Mouse (Mus musculus) hindbrain, embryonic 12.5 days (tissue): ENCODE data around the gene Hif1an. TPM values are rescaled to one million over a fixed set of nuclear protein-coding genes. Genes with fewer than 3 reads are reported as not detected.

Experiments used
- ATAC-seq: fragments of 200-750 bp; cut with Nextera tagmentation; 2 replicates; pipeline ENCODE4 v1.8.0; 2017; ENCODE audit warnings: moderate TSS enrichment; ENCODE audit not compliant: low FRiP score
- H3K27ac ChIP-seq: fragments of 300-500 bp; sonication (generic); 2 replicates; pipeline ENCODE4 v1.5.1; 2016; ENCODE audit warnings: mild to moderate bottlenecking
- H3K27me3 ChIP-seq: fragments of 300-500 bp; sonication (generic); 2 replicates; pipeline ENCODE4 v1.6.1; 2016; ENCODE audit warnings: mild to moderate bottlenecking
- H3K36me3 ChIP-seq: fragments of 300-500 bp; sonication (generic); 2 replicates; pipeline ENCODE4 v1.6.1; 2016; ENCODE audit warnings: mild to moderate bottlenecking
- H3K4me1 ChIP-seq: fragments of 300-500 bp; sonication (generic); 2 replicates; pipeline ENCODE4 v1.6.1; 2016
- H3K4me2 ChIP-seq: fragments of 300-500 bp; sonication (generic); replicated peaks from 2 replicates; pipeline ENCODE4 v1.6.1; 2016; ENCODE audit warnings: mild to moderate bottlenecking
- H3K4me3 ChIP-seq: fragments of 300-500 bp; sonication (generic); 2 replicates; pipeline ENCODE4 v1.5.1; 2016; ENCODE audit warnings: mild to moderate bottlenecking
- H3K9ac ChIP-seq: fragments of 300-500 bp; sonication (generic); 2 replicates; pipeline ENCODE4 v1.6.1; 2016; ENCODE audit warnings: mild to moderate bottlenecking, moderate library complexity
- H3K9me3 ChIP-seq: fragments of 300-500 bp; sonication (generic); replicated peaks from 2 replicates; pipeline ENCODE4 v1.6.1; 2016; ENCODE audit warnings: mild to moderate bottlenecking
- WGBS: fragments of 180-500 bp; shearing (Covaris S2); methylation state at CpG from one replicate; pipeline ENCODE4 v1.1.7; 2016; 5-methylcytosine and 5-hydroxymethylcytosine counted together
- polyA plus RNA-seq: library from polyadenylated mRNA; unstranded; fragments of >200 nt; fragmentation: Nextera tagmentation; extraction: Ambion mirVana; gene quantifications from 2 replicates; pipeline ENCODE4 v1.2.1, GENCODE M21; 2016

The Hif1an gene
- polyA plus RNA-seq, 1 experiment from 2014 or later = 42.0 TPM

DNA sequence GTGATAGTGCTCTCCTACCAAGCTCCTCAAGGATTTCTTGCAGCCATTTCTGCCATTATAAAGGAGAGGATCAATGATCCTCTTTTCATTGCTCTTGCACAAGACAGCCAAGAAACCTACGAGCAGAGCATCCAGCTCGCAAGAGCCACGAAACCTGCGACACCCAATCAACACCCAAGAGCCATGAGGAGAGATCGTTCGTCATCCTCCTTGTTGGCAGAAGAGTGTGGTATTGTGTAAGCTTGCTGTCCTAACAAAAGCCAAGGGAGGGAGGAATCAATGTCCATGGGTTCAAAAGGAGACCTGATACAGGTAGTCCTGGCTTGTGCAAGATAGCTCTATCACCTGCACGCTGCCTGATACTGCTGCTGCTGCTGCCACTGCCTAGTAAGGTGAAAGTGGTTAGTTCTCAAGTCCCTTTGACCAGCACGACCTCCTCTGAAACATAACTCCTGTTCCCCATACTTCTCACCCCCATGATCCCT lies 19.9 kb upstream of the Hif1an start:
- Histone ChIP-seq H3K9me3 (peaks cover 15% of the 10 kb centered on the region), H3K27ac (no peak overlapping the region), H3K9ac (no peak overlapping the region), H3K4me1 (peaks cover 7% of the 10 kb centered on the region), H3K4me3 (no peak overlapping the region), H3K36me3 (peaks cover 1% of the 10 kb centered on the region; the same call in 1 of the 2 replicates), H3K4me2 (no peak overlapping the region), H3K27me3 (peaks cover 30% of the 10 kb centered on the region)
- WGBS = 87% methylated on average over 8 of the region's 8 CpGs
- ATAC-seq = no peak

DNA sequence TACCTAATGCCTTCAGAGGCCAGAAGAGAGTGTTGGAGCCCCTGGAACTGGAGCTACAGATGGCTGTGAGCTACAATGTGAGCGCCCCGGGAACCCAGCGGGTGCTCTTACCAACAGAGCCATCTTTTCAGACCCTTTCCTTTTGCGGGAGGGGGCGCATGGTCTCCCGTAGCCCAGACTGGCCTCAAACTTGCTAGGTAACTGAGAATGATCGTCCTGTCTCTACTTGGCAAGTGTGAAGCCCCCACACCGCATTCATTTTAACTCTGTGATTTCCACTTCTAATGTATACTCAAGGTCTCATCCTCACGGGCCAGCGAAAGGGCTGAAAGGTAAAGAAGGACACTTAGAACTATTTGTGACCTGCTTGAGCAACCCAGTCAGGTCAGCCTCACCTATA lies 18.3 kb upstream of the Hif1an start:
- Histone ChIP-seq H3K9ac (no peak overlapping the region), H3K4me3 (no peak overlapping the region), H3K4me1 (peaks cover 7% of the 10 kb centered on the region), H3K27ac (no peak overlapping the region), H3K27me3 (peaks cover 30% of the 10 kb centered on the region), H3K4me2 (peak overlapping the region; percentile 91; the same call in 1 of the 2 replicates), H3K9me3 (peaks cover 15% of the 10 kb centered on the region), H3K36me3 (peaks cover 16% of the 10 kb centered on the region)
- no peak for ATAC-seq
- WGBS = 53% methylated on average over 10 of the region's 10 CpGs

DNA sequence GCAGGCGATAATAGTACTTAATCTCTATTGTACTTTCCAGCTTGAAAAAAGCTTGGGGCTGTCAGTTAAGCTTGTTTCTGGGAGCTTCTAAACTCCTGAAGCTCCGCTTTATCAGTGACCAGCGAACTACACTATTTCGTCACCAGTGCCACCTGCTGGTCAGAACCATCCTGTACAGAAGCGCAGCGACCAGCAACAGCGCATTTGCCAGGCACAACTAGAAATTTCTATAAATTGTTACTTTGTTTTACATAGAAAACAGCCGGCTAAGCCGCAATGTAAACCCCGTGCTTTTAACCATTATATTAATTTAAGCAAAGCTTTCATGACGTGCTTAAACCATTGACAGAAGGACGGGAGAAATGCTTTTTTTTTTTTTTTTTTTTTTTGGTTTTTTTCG lies 17.9 kb upstream of the Hif1an start:
- H3K4me3 ChIP-seq = no peak overlapping the region
- no peak for ATAC-seq
- H3K9ac ChIP-seq = no peak overlapping the region
- H3K4me1 ChIP-seq = peaks cover 7% of the 10 kb centered on the region
- peak overlapping the region; percentile 91 for H3K4me2 ChIP-seq
- peaks cover 30% of the 10 kb centered on the region for H3K27me3 ChIP-seq
- no peak overlapping the region for H3K27ac ChIP-seq
- WGBS = 2% methylated on average over 13 of the region's 13 CpGs
- peaks cover 15% of the 10 kb centered on the region for H3K9me3 ChIP-seq
- H3K36me3 ChIP-seq = peaks cover 20% of the 10 kb centered on the region

DNA sequence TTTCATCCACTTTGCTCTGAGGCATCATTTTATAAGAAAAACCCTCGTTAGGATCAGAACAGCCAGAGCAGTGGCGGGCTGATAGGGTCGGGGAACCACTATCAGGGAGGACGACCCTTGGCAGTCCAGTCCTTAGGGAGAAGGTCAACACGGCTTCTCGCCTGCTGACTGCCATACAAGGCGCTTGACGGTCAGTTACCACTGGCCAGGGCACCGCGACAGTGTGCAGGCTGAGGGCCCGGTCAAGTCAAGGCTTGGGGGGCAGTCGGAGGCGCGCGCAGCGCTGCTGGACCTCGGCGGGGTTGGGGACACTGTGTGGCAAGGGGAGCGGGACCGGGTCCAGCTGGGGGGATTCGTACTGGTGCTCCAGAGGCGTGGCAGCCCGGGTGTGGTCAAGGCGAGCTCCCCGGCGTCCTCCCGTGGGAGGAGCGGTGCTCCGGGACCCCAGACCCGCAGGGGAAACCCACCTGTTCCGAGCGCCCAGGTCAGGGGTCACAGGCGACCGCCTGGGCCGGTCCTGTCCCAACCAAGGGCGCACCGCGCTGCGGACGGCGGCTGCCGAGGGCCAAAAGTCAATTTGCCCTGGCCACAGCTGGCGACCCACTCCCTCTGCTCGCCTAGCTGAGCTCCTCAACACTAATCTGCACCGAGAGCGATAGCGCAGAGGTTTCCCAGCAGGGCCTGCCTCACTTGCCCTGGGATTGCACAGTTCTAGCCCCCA lies 17.2 kb upstream of the Hif1an start, which contains the start of gene Sec31b:
Sec31b (minus strand) TSS at position 544 of the 721 bp plus-strand sequence.
- 2% methylated on average over 47 of the region's 47 CpGs for WGBS
- H3K4me1 ChIP-seq = peaks cover 7% of the 10 kb centered on the region
- H3K4me3 ChIP-seq = peak within 1 kb of the TSS; percentile 48
- peak; percentile 58 for ATAC-seq
- peaks cover 11% of the 10 kb centered on the region for H3K9me3 ChIP-seq
- H3K4me2 ChIP-seq = peak within 1 kb of the TSS; percentile 91
- peak within 1 kb of the TSS; percentile 49 for H3K9ac ChIP-seq
- no peak within 1 kb of the TSS for H3K27ac ChIP-seq
- peaks cover 27% of the 10 kb centered on the region for H3K36me3 ChIP-seq
- H3K27me3 ChIP-seq = peaks cover 30% of the 10 kb centered on the region

DNA sequence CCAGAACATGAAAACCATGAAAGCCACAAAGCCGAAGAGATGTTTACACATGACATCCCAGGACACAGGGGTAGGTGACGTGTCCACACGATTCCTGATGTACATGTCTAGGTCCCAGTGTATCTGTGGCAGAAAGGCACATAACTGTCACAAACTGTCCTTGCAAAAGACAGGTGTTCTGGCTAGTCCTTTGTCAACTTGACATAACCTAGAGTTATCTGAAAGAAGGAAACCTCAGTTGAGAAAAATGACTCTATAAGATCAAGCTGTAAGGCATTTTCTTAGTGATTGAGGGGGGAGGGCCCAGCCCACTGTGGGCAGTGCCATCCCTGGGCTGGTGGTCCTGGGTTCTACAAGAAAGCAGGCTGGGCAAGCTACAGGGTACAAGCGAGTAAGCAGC lies 9.9 kb upstream of the Hif1an start, which contains the start of gene Gm20538:
Gm20538 (minus strand) TSS at position 101 of the 400 bp plus-strand sequence.
- Histone ChIP-seq H3K27ac (no peak within 1 kb of the TSS), H3K4me1 (peaks cover 14% of the 10 kb centered on the region), H3K9ac (no peak within 1 kb of the TSS), H3K4me3 (no peak within 1 kb of the TSS), H3K36me3 (peaks cover 51% of the 10 kb centered on the region), H3K9me3 (no peaks in the 10 kb centered on the region), H3K4me2 (0 out of 2 replicates have a peak within 1 kb of the TSS, but pooled peaks have one; percentile 69), H3K27me3 (no peaks in the 10 kb centered on the region)
- ATAC-seq = no peak
- WGBS = 94% methylated on average over 4 of the region's 4 CpGs

DNA sequence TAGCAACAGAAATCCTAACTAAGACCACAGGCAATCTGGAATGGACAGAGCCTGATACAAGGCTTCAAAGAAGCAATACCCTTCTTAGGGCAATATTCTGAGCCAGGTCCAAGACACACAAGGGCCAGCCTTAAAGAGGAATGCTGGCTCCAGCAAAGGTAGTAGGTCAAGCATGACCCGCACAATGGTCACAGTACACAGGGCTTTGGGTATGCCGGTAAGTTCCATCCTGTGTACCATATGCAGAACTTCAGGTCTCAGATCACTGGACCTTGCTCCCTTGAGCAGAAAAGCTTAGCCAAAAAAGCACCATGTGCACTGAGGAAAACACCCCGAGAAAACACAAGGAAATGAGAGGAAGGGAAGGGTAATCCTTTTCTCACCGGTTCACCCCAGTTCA lies 9.4 kb upstream of the Hif1an start:
- 91% methylated on average over 4 of the region's 4 CpGs for WGBS
- no peak for ATAC-seq
- no peaks in the 10 kb centered on the region for H3K9me3 ChIP-seq
- H3K4me3 ChIP-seq = no peak overlapping the region
- H3K4me2 ChIP-seq = no peak overlapping the region
- no peak overlapping the region for H3K27ac ChIP-seq
- H3K9ac ChIP-seq = no peak overlapping the region
- 0 out of 2 replicates have a peak, but pooled peaks cover 1% of the 10 kb centered on the region for H3K27me3 ChIP-seq
- peaks cover 45% of the 10 kb centered on the region for H3K36me3 ChIP-seq
- peaks cover 14% of the 10 kb centered on the region for H3K4me1 ChIP-seq

DNA sequence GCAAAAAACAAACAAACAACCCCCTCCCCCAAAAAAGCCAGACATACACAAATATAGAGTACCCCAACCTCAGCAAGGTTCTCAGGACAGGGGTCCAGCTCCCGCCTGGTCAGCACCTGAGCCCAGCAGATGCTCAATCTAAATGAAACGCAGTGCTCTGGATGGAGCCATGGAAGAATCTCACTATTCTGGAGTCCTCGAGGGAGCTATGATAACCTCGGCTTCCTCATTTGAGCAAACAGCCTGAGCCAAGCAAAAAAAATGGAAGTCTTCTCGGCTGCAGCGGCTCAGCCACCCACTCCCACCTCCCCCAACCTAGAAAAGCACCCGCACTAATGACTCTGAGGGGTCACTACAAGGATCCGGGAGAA lies 8.2 kb upstream of the Hif1an start:
- Histone ChIP-seq H3K36me3 (peaks cover 36% of the 10 kb centered on the region), H3K9ac (peak overlapping the region; percentile 91), H3K27me3 (peaks cover 7% of the 10 kb centered on the region), H3K27ac (peak overlapping the region; percentile 66; the same call in 1 of the 2 replicates), H3K4me1 (peaks cover 14% of the 10 kb centered on the region), H3K9me3 (no peaks in the 10 kb centered on the region), H3K4me2 (peak overlapping the region; percentile 69), H3K4me3 (peak overlapping the region; percentile 78)
- WGBS = 7% methylated on average over 8 of the region's 8 CpGs
- ATAC-seq = peak; percentile 36; the same call in 1 of the 2 replicates

DNA sequence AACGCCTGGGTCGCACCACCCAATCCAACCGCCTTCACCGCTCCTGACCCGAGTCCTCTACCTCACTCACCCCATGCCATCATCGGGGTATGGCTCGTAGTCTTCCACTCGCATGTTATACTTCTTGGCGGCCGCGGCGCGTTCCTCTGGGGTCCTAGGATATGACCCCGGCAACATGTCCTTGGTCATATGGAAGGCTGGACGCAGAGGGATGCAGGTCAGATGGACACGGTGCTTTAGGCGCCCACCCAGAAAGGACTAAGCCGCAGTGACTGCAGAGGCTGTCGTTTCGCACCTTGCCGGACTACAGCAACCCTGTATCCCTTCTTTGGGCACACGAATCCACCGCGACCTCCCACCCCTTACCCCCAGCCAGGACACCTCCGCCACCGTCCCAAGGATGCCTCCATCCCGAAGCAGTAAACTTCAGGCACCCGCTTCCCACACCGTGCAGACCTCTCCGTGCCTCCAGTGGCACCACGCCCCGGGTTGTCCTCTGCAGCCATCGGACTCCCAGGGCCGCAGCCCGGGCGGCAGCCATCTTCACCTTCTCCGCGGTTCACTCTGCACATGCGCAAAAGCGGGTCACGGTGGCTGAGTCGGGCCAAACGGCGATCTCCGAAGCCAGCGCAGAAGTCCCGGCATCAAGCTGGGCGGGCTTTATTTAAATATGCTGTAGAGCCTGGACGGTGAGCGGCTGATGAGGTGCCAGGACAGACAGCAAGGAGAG lies 7.6 kb upstream of the Hif1an start, which contains the start of gene Ndufb8:
Ndufb8 (minus strand) TSS at position 580 of the 730 bp plus-strand sequence.
- WGBS = under 1% methylated on average over 50 of the region's 50 CpGs
- peak; percentile 87 for ATAC-seq

DNA sequence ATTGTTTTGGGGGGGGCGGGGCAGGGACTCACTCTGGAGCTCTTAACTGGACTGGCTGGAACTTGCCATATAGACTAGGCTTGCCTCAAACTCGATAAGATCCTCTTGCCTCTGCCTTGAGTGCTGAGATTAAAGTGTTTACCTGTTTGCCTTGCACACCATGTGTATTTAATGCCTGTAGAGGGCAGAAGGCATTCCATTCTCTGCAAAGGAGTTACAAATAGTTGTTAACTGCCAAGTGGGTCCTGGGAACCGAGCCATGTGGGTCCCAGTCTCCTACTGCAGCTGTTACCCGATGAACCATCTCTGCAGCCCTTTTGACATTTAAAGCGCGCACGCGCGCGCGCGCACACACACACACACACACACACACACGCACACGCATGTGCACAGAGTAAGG lies 1.4 kb downstream of the Hif1an start:
- Histone ChIP-seq H3K9me3 (no peaks in the 10 kb centered on the region), H3K27ac (no peak overlapping the region), H3K27me3 (no peaks in the 10 kb centered on the region), H3K4me3 (no peak overlapping the region; the same call in 1 of the 2 replicates), H3K4me2 (peak overlapping the region; percentile 64), H3K9ac (no peak overlapping the region), H3K4me1 (peaks cover 16% of the 10 kb centered on the region), H3K36me3 (peaks cover 38% of the 10 kb centered on the region)
- ATAC-seq = no peak
- WGBS = 95% methylated on average over 14 of the region's 14 CpGs

More for the DNA sequence above, 7.6 kb upstream of the Hif1an start, which contains the start of gene Ndufb8:
- Histone ChIP-seq H3K4me3 (peak within 1 kb of the TSS; percentile 78), H3K27ac (peak within 1 kb of the TSS; percentile 66), H3K4me1 (peaks cover 14% of the 10 kb centered on the region), H3K27me3 (peaks cover 7% of the 10 kb centered on the region), H3K9me3 (no peaks in the 10 kb centered on the region), H3K4me2 (peak within 1 kb of the TSS; percentile 69), H3K9ac (peak within 1 kb of the TSS; percentile 91), H3K36me3 (peaks cover 30% of the 10 kb centered on the region)

DNA sequence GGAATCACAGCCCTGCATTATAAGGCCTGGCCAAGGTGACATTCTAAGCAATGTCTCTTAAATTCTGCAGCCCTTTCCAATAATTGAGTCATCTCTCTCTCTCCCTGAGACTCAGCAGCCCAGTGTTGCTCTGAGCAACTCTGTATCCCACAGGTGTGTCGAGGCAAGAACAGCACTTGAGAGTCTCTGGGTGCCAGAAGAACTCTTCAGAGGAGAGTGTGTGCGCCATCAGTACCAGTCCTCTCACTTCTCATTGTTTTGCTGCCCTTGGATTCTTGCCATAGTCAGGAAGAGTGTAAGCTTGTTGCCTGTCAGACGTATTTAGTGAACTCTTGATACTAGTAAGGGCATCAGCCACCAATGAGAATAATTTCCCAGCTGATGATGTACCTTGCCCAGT lies 5.1 kb downstream of the Hif1an start:
- H3K4me3 ChIP-seq = no peak overlapping the region
- no peaks in the 10 kb centered on the region for H3K9me3 ChIP-seq
- H3K27ac ChIP-seq = no peak overlapping the region
- H3K9ac ChIP-seq = no peak overlapping the region
- H3K27me3 ChIP-seq = no peaks in the 10 kb centered on the region
- 94% methylated on average over 3 of the region's 3 CpGs for WGBS
- ATAC-seq = no peak
- peaks cover 75% of the 10 kb centered on the region for H3K36me3 ChIP-seq
- peaks cover 16% of the 10 kb centered on the region for H3K4me1 ChIP-seq
- H3K4me2 ChIP-seq = no peak overlapping the region

DNA sequence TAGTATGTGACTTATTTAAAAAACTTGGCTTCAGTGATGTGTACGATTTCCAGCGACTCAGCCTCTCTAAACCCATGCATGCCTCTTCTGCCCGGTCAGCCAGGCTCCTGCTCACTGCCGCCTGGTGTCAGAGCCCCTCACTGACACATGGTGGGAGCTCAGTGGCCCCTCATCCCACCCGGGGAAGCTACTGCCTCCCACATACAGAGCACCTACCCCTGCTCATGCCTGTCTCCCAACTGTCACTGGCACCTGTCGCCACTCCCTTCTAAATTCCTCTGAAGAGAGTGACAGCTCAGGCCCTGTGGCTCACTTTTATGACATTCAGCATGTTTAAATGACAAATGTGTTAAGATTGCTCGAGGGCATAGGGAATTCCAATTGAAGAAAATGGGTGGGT lies 13.6 kb downstream of the Hif1an start:
- no peak for ATAC-seq
- Histone ChIP-seq H3K27me3 (no peaks in the 10 kb centered on the region), H3K4me1 (no peaks in the 10 kb centered on the region), H3K27ac (no peak overlapping the region), H3K4me2 (no peak overlapping the region), H3K4me3 (no peak overlapping the region), H3K36me3 (peaks cover 45% of the 10 kb centered on the region), H3K9ac (no peak overlapping the region), H3K9me3 (no peaks in the 10 kb centered on the region)
- WGBS = 89% methylated on average over 7 of the region's 7 CpGs

DNA sequence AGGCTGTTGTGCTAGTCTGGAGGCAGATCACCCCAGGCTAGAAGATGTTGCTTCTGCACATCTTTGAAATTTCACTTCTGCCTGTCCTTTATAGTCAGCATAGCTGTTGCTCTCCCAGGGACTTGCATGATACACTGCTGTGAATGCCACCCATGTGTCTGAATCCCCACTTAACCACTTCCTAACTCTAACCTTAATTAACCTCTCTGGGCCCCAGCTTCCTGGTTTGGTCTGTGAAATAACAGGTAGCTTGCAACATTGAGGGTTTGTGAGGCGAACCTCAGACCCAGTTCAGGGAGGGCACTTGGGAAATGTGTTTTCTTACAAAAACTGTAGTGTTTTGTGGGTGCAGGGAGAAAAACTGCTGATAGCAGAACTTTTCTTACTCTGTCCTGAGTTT lies 15.4 kb downstream of the Hif1an start:
- no peaks in the 10 kb centered on the region for H3K9me3 ChIP-seq
- no peak overlapping the region for H3K9ac ChIP-seq
- no peak overlapping the region for H3K4me3 ChIP-seq
- no peak for ATAC-seq
- no peaks in the 10 kb centered on the region; the same call in 1 of the 2 replicates for H3K4me1 ChIP-seq
- no peak overlapping the region for H3K4me2 ChIP-seq
- no peaks in the 10 kb centered on the region for H3K27me3 ChIP-seq
- peaks cover 28% of the 10 kb centered on the region for H3K36me3 ChIP-seq
- WGBS = 74% methylated on average over 1 of the region's 1 CpGs
- H3K27ac ChIP-seq = no peak overlapping the region
